Mouse (Mus musculus): ENCODE data around the gene Ttll13.

Gene Ttll13

DNA sequence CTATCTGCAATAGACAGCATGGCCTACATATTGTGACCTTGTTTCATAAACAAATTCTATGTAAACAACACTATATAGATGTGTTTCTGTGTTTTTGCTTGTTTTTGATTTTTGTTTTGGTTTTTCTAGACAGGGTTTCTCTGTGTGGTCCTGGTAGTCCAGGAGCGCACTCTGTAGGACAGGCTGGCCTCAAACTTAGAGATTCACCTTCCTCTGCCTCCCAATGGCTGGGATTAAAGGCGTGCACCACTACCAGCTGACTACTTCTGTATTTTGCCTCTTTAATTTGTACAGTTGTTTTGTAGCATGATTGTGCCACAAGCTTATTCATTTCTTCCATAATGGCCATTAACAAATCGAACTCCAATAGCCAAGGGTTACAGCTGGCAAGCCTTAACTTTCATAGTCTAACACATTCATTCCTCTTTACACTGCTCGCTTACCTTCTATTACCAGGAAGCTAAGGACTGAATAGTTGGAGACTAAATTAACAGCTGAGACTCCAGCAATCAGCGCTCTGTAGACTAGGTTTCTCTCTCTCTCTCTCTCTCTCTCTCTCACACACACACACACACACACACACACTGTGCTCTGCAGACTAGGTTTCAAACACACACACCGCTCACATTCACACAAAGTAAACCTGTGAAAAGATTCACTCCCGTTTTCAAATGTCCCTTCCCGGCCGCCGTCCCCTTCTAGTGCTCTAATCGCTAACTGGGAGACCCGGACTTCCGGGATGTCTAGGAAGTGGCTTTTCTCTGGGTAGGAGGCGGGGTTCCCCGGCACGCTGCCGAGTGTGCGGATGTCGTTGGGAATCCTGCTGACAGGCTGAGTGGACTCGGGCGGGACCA lies 22.9 kb downstream of the Ttll13 start, which contains the start of gene Vps33b:
TSS of gene Vps33b (plus strand) at position 753 of the 854 bp plus-strand sequence.
- DNase-seq (ENCODE audit: low read depth), result peak; percentile 95

DNA sequence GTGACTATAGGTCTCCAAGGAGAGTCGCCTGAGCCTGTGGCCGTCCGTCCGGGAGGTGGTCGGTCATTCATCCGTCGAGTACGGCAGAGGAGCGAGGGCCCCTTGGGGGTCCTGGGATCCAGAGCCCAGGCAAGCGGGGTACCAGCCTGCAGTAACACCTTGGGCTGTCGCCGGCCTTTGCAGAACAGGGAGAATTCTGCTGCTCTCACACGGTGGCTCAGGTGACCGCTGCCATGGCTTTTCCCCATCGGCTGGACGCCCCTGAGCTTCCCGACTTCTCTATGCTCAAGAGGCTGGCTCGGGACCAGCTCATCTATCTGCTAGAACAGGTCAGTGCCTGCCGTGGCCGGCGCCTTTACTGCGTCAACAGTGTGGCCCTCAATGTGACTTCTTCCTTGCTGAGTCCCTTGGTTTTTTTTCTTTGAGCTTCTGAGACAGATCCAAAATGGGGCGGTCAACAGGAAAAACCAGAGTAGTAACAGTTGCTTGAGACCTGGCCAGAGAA lies 23.6 kb downstream of the Ttll13 start:
- DNase-seq (ENCODE audit: low read depth), result no peak

DNA sequence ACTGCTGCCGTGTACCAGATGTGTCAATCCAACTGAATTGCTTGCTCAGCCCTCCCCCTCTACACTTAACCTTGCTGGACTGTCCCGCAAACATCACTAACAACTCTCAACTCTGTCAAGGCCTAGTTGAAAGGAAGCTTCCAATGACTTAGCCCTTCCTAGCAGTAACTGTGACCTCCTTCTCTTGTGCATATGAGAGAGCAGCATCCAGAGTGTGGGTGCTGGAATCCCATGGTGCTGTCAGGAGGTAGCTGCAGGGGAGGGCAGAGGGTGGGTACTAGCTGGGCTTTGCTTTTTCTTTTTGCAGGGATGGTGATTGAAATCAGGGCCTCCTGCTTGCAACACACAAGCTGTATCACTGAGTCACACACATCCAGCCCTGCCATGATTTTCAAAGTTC lies 27.3 kb downstream of the Ttll13 start:
- DNase-seq (ENCODE audit: low read depth), result no peak

DNA sequence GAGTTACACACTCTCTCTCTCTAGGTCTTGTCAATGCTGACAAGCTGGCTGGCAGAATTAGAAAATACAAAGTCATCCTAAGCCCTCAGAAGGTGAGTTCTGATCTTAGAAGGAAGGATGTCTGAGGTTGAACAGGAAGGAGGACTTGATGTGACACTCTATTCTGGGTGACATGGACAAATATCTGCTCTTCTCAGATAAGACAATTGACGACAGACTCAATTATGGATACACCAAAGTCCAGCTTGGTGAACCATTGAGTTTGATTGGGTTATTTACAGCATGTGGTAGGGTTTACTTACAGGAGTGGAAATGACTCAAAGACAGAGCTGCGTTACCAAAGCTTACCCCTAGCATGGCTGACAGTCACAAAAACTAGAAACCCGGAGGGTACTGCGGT lies 30.2 kb downstream of the Ttll13 start:
- DNase-seq (ENCODE audit: low read depth), result no peak

DNA sequence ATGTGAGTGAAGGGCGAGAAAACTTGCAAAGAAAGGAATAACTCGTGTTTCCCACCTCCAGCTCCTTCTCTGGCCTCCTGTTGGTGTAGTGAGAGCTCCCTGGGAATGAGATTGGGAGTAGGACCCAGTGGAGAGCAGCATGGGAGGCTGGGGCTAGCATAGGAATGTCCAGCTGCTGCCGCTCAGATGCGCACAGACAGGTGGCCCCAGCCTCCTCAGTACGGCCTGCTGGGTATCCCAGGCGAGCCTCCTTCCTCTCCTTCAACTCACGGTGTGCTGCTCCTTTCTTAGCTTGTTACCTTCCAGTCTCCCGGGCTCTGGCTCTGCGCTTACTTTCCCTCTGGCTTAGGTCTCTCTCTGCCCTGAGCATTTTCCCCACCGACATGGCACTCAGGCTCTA lies 33.9 kb downstream of the Ttll13 start:
- DNase-seq (ENCODE audit: low read depth), result no peak

DNA sequence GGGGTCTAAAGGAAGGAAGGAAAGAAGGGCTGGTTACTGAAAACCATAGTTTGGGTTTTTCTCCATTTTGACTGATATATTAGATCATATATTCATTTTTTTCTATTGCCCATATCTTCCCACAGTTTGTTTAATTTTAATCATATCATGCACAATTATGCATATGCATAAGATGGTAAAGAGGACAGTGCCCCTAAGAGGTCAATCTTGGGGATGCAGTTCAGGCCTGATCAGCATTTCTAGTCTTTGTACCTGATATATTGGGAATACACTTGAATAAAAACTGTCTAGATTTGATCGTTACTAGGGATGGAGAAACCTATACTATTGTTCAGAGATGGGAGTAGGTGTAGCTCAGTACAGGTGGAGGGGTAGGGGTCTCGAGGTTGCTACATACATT lies 34.8 kb downstream of the Ttll13 start:
- DNase-seq (ENCODE audit: low read depth), result no peak

GRCm38 (mm10) chr7:80281646-80282045 lies 35.5 kb downstream of the Ttll13 start:
- DNase-seq (ENCODE audit: low read depth), result no peak

DNA sequence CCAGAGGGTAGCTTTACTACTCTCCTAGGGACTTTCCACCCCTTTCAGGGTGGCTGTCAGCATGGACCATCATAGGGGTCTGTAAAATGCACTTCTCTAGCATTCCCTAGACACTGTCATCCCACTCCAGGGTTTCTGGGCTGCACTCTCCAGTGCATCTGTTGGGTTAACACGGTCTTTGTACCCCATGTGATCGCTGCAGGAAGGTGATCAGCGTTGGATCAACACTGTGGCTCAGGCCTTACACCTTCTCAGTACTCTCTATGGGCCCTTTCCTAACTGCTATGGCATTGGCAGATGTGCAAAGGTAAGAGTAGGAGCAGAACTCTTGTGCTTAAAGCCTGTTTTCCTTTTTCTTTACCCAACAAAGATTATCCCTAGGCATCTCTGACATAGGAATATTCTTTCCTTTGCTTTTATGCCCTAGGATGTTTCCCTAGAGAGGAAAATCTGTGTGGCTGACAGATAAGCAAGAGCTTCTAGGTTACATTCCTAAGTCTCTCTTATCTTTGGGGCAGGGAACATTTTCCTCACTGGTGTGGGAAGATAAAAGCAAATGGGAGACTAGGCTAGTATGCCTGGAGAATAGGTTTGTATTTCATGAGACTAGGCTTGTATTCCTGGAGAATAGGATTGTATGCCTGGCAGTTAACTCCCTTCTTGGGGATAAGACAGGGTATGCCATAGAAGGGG lies 37.2 kb downstream of the Ttll13 start:
- DNase-seq (ENCODE audit: low read depth), result no peak

DNA sequence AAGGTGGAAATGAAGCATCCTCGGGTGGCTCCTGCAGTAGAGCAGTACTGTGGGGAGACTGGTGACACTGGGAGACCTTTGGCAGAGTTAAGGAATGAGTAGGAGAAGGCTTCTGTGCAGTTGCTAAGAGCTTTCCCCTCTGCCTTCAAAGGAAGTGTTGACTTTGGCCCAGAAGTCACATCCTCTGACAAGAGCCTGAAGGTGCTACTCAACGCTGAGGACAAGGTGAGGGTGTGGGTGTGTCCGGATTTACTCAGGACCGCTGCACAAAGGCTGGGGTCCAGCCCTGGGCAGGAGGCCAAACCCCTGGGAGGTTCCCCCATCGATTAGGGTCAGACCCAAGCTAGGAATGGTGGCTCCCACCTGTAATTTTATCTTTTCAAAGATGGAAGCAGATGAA lies 38.2 kb downstream of the Ttll13 start:
- no peak for DNase-seq (ENCODE audit: low read depth)

- DNase-seq (ENCODE audit: low read depth), result no peak
Measured at GRCm38 (mm10) chr7:80285725-80286124, 39.5 kb downstream of the Ttll13 start.

GRCm38 (mm10) chr7:80287736-80288135 lies 41.6 kb downstream of the Ttll13 start:
- no peak for DNase-seq (ENCODE audit: low read depth)

GRCm38 (mm10) chr7:80294062-80294763 lies 48.0 kb downstream of the Ttll13 start, which contains the start of gene Prc1:
Prc1 (plus strand) TSS chr7:80294450.
- DNase-seq (ENCODE audit: low read depth), result peak; percentile 99

DNA sequence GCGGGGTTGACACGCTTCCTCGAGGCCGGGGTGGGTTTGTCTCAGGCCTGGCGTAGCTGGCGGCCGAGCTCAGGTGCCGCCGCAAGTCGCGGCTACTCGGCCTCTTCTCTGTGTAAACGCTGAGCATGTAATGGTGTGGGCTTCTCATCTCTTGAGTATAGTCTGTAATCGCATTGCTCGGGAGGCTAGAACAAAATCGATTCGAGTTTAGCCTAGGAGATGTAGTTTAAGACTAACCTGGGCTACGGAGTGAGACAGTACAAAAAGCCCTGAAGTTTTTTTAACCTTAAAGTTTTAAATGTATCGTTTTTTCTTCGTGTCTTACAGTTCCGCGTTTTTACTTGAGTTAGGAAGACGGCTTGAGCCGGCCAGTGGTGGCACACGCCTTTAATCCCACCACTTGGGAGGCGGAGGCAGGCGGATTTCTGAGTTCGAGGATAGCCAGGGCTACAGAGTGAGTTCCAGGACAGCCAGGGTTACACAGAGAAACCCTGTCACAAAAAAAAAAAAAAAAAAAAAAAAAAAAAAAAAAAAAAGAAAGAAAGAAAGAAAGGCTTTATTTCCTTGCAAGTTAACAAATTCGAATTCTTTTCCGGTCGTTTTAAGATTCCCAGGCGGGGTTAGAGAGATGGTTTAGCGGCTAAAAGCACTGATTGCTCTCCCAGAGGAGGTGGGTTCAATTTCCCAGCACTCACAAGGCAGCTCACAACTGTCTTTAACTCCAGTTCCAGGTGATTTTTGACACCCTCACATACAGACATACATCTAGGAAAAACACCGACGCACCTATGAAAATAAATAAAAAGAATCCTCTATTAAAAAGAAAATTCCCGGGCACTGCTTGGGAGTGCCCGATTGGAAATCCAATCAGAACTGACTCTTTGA lies 48.8 kb downstream of the Ttll13 start:
- DNase-seq (ENCODE audit: low read depth), result no peak

DNA sequence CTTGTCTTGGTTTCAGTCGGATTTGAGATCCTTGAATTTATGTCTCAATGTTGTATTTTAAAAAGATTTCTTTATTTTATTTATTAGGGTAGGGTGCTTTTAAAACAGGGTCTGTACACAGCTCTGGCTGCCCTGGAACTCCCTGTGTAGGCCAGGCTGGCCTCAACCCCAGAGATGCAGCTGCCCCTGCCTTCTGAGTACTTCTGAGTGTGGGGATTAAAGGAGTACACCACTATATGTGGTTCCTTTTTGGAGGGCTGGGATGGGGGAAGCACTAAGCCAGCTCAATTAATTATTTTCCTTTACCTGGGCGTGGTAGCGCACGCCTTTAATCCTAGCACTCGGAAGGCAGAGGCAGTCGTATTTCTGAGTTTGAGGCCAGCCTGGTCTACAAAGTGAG lies 50.3 kb downstream of the Ttll13 start:
- no peak for DNase-seq (ENCODE audit: low read depth)

- DNase-seq (ENCODE audit: low read depth), result no peak
Measured at GRCm38 (mm10) chr7:80297041-80297440, 50.9 kb downstream of the Ttll13 start.

GRCm38 (mm10) chr7:80298754-80299153 lies 52.6 kb downstream of the Ttll13 start:
- DNase-seq (ENCODE audit: low read depth), result no peak

GRCm38 (mm10) chr7:80299568-80299967 lies 53.4 kb downstream of the Ttll13 start:
- DNase-seq (ENCODE audit: low read depth), result no peak

DNA sequence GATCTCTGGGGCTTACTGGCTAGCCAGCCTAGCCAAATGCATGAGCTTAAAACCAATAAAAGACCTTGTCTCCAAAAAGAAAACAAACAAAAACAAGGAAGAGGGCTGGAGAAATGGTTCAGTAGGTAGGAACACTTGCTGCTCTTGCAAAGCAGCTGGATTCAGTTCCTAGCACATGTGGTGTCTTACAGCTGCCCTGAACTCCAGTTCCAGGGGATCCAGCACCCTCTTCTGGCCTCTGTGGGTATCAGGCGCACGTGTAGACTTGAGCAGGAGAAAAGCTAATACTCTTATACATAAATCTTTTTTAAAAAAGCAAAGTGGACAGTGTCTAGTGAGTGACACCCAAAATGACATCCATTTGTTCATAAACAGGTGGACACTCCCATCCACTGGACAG lies 55.3 kb downstream of the Ttll13 start:
- peak; percentile 26 for DNase-seq (ENCODE audit: low read depth)

DNA sequence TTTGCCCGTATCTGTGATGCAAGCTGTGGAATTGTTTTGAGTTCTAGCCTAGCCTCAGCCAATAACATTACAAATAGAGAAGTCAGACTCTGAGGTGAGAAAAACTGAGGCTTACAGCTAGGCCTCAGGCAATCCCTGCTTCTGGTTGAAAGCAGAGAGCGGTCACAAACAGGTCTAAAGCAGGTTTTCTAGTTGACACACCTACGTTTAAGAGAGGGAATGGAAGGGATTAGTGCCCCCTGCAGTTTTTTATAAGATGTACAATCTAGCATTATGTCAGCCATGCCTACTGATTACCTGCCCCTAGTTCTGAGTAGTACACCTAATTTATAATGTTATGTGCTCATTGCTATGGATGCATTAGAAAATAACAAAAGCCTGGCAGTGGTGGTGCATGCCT lies 61.6 kb downstream of the Ttll13 start:
- DNase-seq (ENCODE audit: low read depth), result peak; percentile 43
